Mouse (Mus musculus) hindbrain, embryonic 12.5 days (tissue): ENCODE measurements around the gene Mpg. TPM values are rescaled to one million over a fixed set of nuclear protein-coding genes. Genes with fewer than 3 reads are reported as not detected.
"Not testable (repeated sequence)": the region's sequence is repeated elsewhere in the genome, so short reads cannot be mapped to it uniquely, and the experiment has no call there.

Experiments used
- ATAC-seq: fragments of 200-750 bp; cut with Nextera tagmentation; 2 replicates; pipeline ENCODE4 v1.8.0; 2017; ENCODE audit warnings: moderate TSS enrichment; ENCODE audit not compliant: low FRiP score
- H3K27ac ChIP-seq: fragments of 300-500 bp; sonication (generic); 2 replicates; pipeline ENCODE4 v1.5.1; 2016; ENCODE audit warnings: mild to moderate bottlenecking
- H3K27me3 ChIP-seq: fragments of 300-500 bp; sonication (generic); 2 replicates; pipeline ENCODE4 v1.6.1; 2016; ENCODE audit warnings: mild to moderate bottlenecking
- H3K36me3 ChIP-seq: fragments of 300-500 bp; sonication (generic); 2 replicates; pipeline ENCODE4 v1.6.1; 2016; ENCODE audit warnings: mild to moderate bottlenecking
- H3K4me1 ChIP-seq: fragments of 300-500 bp; sonication (generic); 2 replicates; pipeline ENCODE4 v1.6.1; 2016
- H3K4me2 ChIP-seq: fragments of 300-500 bp; sonication (generic); replicated peaks from 2 replicates; pipeline ENCODE4 v1.6.1; 2016; ENCODE audit warnings: mild to moderate bottlenecking
- H3K4me3 ChIP-seq: fragments of 300-500 bp; sonication (generic); 2 replicates; pipeline ENCODE4 v1.5.1; 2016; ENCODE audit warnings: mild to moderate bottlenecking
- H3K9ac ChIP-seq: fragments of 300-500 bp; sonication (generic); 2 replicates; pipeline ENCODE4 v1.6.1; 2016; ENCODE audit warnings: mild to moderate bottlenecking, moderate library complexity
- H3K9me3 ChIP-seq: fragments of 300-500 bp; sonication (generic); replicated peaks from 2 replicates; pipeline ENCODE4 v1.6.1; 2016; ENCODE audit warnings: mild to moderate bottlenecking
- WGBS: fragments of 180-500 bp; shearing (Covaris S2); methylation state at CpG from one replicate; pipeline ENCODE4 v1.1.7; 2016; 5-methylcytosine and 5-hydroxymethylcytosine counted together
- polyA plus RNA-seq: library from polyadenylated mRNA; unstranded; fragments of >200 nt; fragmentation: Nextera tagmentation; extraction: Ambion mirVana; gene quantifications from 2 replicates; pipeline ENCODE4 v1.2.1, GENCODE M21; 2016

Mpg gene
- polyA plus RNA-seq, 1 experiment from 2014 or later, result 30.4 TPM

DNA sequence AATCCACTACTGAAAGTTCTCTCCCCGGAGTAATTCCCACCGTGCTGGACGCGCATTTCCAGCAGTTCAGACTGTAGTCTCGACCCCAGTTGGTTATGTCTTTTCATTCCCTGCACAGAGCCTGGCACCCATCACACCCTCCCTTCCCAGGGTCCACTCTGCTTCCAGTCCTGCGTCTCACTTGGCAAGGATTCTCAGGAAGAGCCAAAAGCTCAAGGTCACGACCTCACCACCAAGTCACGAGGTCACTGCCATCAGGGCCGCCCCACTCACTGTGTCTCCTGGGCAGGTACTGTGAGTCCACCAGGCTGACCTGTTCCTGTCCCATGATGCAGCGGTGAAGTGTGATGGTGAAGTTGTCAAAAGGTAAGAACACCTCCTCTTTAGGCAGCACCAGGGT, 32.2 kb upstream of the Mpg start:
- H3K4me1 ChIP-seq, result peaks cover 6% of the 10 kb centered on the region
- H3K27me3 ChIP-seq, result 0 out of 2 replicates have a peak, but pooled peaks cover 5% of the 10 kb centered on the region
- H3K4me2 ChIP-seq, result no peak overlapping the region
- H3K27ac ChIP-seq, result no peak overlapping the region
- no peaks in the 10 kb centered on the region for H3K9me3 ChIP-seq
- WGBS, result 85% methylated on average over 10 of the region's 10 CpGs
- H3K9ac ChIP-seq, result no peak overlapping the region
- H3K4me3 ChIP-seq, result no peak overlapping the region
- no peak for ATAC-seq
- no peaks in the 10 kb centered on the region for H3K36me3 ChIP-seq

- ATAC-seq, result no peak
- Histone ChIP-seq H3K9me3 (no peaks in the 10 kb centered on the region), H3K4me3 (no peak overlapping the region), H3K36me3 (no peaks in the 10 kb centered on the region), H3K9ac (no peak overlapping the region), H3K4me1 (peaks cover 7% of the 10 kb centered on the region), H3K27ac (no peak overlapping the region), H3K4me2 (no peak overlapping the region), H3K27me3 (0 out of 2 replicates have a peak, but pooled peaks cover 5% of the 10 kb centered on the region)
- WGBS, result 84% methylated on average over 5 of the region's 5 CpGs
Observed at GRCm38 (mm10) chr11:32194626-32195025, 31.7 kb upstream of the Mpg start.

GRCm38 (mm10) chr11:32195867-32196540, 30.3 kb upstream of the Mpg start:
- Histone ChIP-seq H3K4me2 (no peak overlapping the region), H3K27ac (no peak overlapping the region), H3K9ac (no peak overlapping the region), H3K27me3 (0 out of 2 replicates have a peak, but pooled peaks cover 5% of the 10 kb centered on the region), H3K36me3 (no peaks in the 10 kb centered on the region), H3K4me3 (no peak overlapping the region), H3K4me1 (peaks cover 7% of the 10 kb centered on the region), H3K9me3 (no peaks in the 10 kb centered on the region)
- 22% methylated on average over 11 of the region's 11 CpGs for WGBS
- no peak for ATAC-seq

DNA sequence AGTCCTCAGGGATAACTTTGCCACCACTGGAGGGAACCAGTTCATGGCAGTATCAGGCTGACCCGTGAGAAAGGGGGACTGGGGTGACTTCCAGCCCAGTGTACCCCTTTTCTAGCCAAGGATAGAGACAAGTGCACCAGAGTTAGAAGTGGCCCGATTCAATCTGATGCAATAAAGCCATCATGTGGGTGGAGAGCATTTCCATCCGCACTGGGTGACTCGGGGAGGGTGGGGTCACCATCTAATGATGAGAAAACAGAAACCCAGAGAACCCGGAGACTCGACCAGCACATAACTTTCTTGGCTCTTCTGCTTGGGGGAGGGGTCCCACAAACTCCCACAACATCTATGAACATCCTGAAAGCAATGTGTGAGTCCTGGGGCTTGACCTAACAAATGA, 29.6 kb upstream of the Mpg start:
- Histone ChIP-seq H3K36me3 (no peaks in the 10 kb centered on the region), H3K4me1 (peaks cover 7% of the 10 kb centered on the region), H3K27me3 (0 out of 2 replicates have a peak, but pooled peaks cover 5% of the 10 kb centered on the region), H3K27ac (no peak overlapping the region), H3K9ac (no peak overlapping the region), H3K9me3 (no peaks in the 10 kb centered on the region), H3K4me3 (no peak overlapping the region), H3K4me2 (no peak overlapping the region)
- no peak for ATAC-seq
- WGBS, result 77% methylated on average over 6 of the region's 6 CpGs

- Histone ChIP-seq H3K27ac (no peak overlapping the region), H3K36me3 (no peaks in the 10 kb centered on the region), H3K9me3 (no peaks in the 10 kb centered on the region), H3K4me2 (no peak overlapping the region), H3K4me3 (no peak overlapping the region), H3K9ac (no peak overlapping the region), H3K27me3 (0 out of 2 replicates have a peak, but pooled peaks cover 5% of the 10 kb centered on the region), H3K4me1 (peaks cover 7% of the 10 kb centered on the region)
- 60% methylated on average over 3 of the region's 3 CpGs for WGBS
- no peak for ATAC-seq
Observed at GRCm38 (mm10) chr11:32197766-32198165, 28.5 kb upstream of the Mpg start.

- H3K4me3 ChIP-seq, result no peak overlapping the region
Observed at GRCm38 (mm10) chr11:32198256-32198955, 27.9 kb upstream of the Mpg start.

GRCm38 (mm10) chr11:32199230-32199629, 27.1 kb upstream of the Mpg start:
- Histone ChIP-seq H3K4me1 (peaks cover 7% of the 10 kb centered on the region), H3K36me3 (no peaks in the 10 kb centered on the region), H3K9me3 (no peaks in the 10 kb centered on the region), H3K4me3 (no peak overlapping the region), H3K9ac (no peak overlapping the region), H3K4me2 (no peak overlapping the region), H3K27ac (no peak overlapping the region), H3K27me3 (0 out of 2 replicates have a peak, but pooled peaks cover 5% of the 10 kb centered on the region)
- no peak for ATAC-seq
- WGBS, result 51% methylated on average over 6 of the region's 6 CpGs

More at GRCm38 (mm10) chr11:32198256-32198955, 27.9 kb upstream of the Mpg start:
- H3K27ac ChIP-seq, result no peak overlapping the region
- WGBS, result 73% methylated on average over 14 of the region's 14 CpGs
- 0 out of 2 replicates have a peak, but pooled peaks cover 5% of the 10 kb centered on the region for H3K27me3 ChIP-seq
- H3K36me3 ChIP-seq, result no peaks in the 10 kb centered on the region
- peaks cover 7% of the 10 kb centered on the region for H3K4me1 ChIP-seq
- ATAC-seq, result no peak
- no peak overlapping the region for H3K9ac ChIP-seq
- no peak overlapping the region for H3K4me2 ChIP-seq
- no peaks in the 10 kb centered on the region for H3K9me3 ChIP-seq

GRCm38 (mm10) chr11:32200075-32200601, 26.2 kb upstream of the Mpg start, which contains the start of gene Il9r:
Il9r (minus strand) TSS chr11:32200279.
- 71% methylated on average over 10 of the region's 10 CpGs for WGBS
- Histone ChIP-seq H3K4me1 (peaks cover 12% of the 10 kb centered on the region), H3K4me2 (no peak within 1 kb of the TSS), H3K9me3 (no peaks in the 10 kb centered on the region), H3K36me3 (no peaks in the 10 kb centered on the region), H3K27me3 (0 out of 2 replicates have a peak, but pooled peaks cover 5% of the 10 kb centered on the region), H3K9ac (no peak within 1 kb of the TSS), H3K4me3 (no peak within 1 kb of the TSS), H3K27ac (no peak within 1 kb of the TSS)
- ATAC-seq, result no peak

- not testable (repeated sequence) for H3K4me2 ChIP-seq, H3K27me3 ChIP-seq, H3K27ac ChIP-seq, H3K4me3 ChIP-seq, H3K9me3 ChIP-seq, ATAC-seq, H3K9ac ChIP-seq, H3K36me3 ChIP-seq
- WGBS, result 59% methylated on average over 1 of the region's 1 CpGs
- H3K4me1 ChIP-seq, result peaks cover 12% of the 10 kb centered on the region
Observed at GRCm38 (mm10) chr11:32200992-32201391, 25.3 kb upstream of the Mpg start.

DNA sequence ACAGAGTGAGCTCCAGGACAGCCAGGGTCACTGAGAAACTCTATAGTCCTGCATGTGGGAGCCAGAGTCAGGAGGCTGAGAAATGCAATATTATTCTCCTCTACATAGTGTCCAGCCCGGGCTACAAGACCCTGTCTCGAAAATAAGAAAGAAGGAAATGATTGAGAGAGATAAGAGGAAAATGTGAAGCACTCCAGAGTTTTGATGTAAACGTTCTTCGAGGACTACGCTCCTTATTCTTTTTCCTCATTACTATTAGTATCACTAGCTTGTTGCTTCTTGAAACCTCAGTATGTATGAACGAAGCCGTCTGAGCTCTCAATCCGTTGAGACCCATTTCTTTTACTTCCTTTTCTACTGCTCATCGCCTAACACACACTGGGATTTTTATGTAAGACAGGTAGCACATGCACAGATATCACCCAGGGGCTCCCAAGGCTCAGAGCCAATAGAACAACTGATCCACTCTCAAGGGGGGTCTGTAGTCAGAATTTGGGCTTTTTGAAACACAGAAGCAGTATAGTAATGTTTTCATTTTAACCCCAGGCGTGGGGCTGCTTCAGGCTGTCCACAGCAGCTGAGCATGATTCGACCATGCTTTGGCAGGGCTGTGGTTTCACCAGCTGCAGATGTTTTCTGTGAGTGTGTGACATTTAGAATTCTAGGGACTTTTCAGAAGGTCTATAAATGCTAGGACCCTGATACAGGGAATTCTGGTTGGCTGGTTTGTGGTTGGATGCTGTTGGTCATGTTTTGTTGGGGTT, 24.2 kb upstream of the Mpg start:
- Histone ChIP-seq H3K4me3 (no peak overlapping the region), H3K27ac (no peak overlapping the region), H3K9me3 (no peaks in the 10 kb centered on the region), H3K4me1 (peaks cover 12% of the 10 kb centered on the region), H3K27me3 (no peaks in the 10 kb centered on the region), H3K9ac (no peak overlapping the region), H3K4me2 (no peak overlapping the region), H3K36me3 (peaks cover under 1% of the 10 kb centered on the region; the same call in 1 of the 2 replicates)
- WGBS, result 81% methylated on average over 11 of the region's 11 CpGs
- no peak for ATAC-seq

DNA sequence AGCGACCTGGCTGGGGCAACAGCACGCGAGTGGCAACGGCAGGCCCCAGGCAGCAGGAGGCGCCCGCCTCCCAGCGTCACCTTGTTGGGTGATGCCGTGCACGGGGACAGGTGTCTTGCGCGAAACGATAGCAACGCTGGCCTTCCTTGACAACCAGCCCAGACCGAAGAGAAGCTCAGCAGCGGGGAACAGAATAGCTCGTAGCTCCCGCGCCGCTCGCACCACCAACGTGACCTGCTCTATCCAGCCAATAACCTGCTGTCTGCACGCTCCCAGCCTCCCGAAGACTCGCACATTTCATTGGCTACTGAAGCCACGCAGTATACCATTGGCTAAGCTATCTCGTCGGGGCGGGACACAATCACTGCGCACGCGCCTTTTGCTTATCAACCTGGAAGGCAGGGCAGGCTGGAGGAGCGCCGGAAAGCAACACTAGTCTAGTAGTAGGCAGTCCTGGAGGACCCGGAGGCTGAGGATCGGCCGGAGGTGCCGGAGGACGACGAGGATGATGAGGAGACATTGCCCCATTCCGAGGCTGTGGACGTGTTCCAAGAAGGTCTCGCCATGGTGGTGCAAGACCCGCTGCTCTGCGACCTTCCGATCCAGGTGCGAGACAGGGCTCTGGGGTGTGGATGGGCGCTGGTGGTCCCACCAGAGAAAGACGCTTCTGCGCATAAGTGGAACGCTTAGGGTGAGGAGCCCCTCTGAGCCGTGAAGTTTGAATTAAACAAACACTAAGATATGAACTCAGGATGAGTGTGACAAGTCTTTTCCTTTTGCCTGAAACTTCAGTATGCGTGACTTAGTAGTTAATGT, 21.0 kb upstream of the Mpg start, which contains the start of gene Snrnp25:
Snrnp25 (plus strand) TSS at position 358 of the 816 bp plus-strand sequence.
- H3K4me3 ChIP-seq, result peak within 1 kb of the TSS; percentile 67
- H3K36me3 ChIP-seq, result peaks cover 32% of the 10 kb centered on the region
- H3K4me2 ChIP-seq, result peak within 1 kb of the TSS; percentile 77
- H3K9me3 ChIP-seq, result no peaks in the 10 kb centered on the region
- no peaks in the 10 kb centered on the region for H3K27me3 ChIP-seq
- peak within 1 kb of the TSS; percentile 72 for H3K9ac ChIP-seq
- WGBS, result under 1% methylated on average over 52 of the region's 52 CpGs
- 0 out of 2 replicates have a peak within 1 kb of the TSS, but pooled peaks have one; percentile 23 for H3K27ac ChIP-seq
- peaks cover 9% of the 10 kb centered on the region for H3K4me1 ChIP-seq
- peak; percentile 100 for ATAC-seq
